Mouse (Mus musculus) liver, embryonic 13.5 days (tissue): ENCODE results near the gene Gstm7. TPM values are rescaled to one million over a fixed set of nuclear protein-coding genes. Genes with fewer than 3 reads are reported as not detected.
"Not testable (repeated sequence)": the region's sequence is repeated elsewhere in the genome, so short reads cannot be mapped to it uniquely, and the experiment has no call there.

ENCODE experiments used
- ATAC-seq: fragments of 200-750 bp; cut with Nextera tagmentation; 2 replicates; pipeline ENCODE4 v1.8.0; 2017; ENCODE audit warnings: low read depth, mild to moderate bottlenecking, moderate number of reproducible peaks, moderate library complexity
- DNase-seq: peaks from one replicate; pipeline ENCODE4 v3.0.0; 2022
- H3K27ac ChIP-seq: fragments of 300-500 bp; sonication (generic); 2 replicates; pipeline ENCODE4 v1.5.1; 2015; ENCODE audit warnings: moderate library complexity, mild to moderate bottlenecking, inconsistent platforms
- H3K27me3 ChIP-seq: fragments of 300-500 bp; sonication (generic); 2 replicates; pipeline ENCODE4 v1.6.1; 2015; ENCODE audit warnings: mild to moderate bottlenecking, inconsistent platforms
- H3K36me3 ChIP-seq: fragments of 300-500 bp; sonication (generic); 2 replicates; pipeline ENCODE4 v1.6.1; 2015; ENCODE audit warnings: mild to moderate bottlenecking, inconsistent platforms
- H3K4me1 ChIP-seq: fragments of 300-500 bp; sonication (generic); replicated peaks from 2 replicates; pipeline ENCODE4 v1.6.1; 2015; ENCODE audit warnings: inconsistent platforms
- H3K4me2 ChIP-seq: fragments of 300-500 bp; sonication (generic); 2 replicates; pipeline ENCODE4 v1.6.1; 2015; ENCODE audit warnings: inconsistent platforms, mild to moderate bottlenecking, moderate library complexity
- H3K4me3 ChIP-seq: fragments of 300-500 bp; sonication (generic); replicated peaks from 2 replicates; pipeline ENCODE4 v1.5.1; 2015; ENCODE audit warnings: mild to moderate bottlenecking, inconsistent platforms
- H3K9ac ChIP-seq: fragments of 300-500 bp; sonication (generic); 2 replicates; pipeline ENCODE4 v1.6.1; 2015; ENCODE audit warnings: mild to moderate bottlenecking, inconsistent platforms
- H3K9me3 ChIP-seq: fragments of 300-500 bp; sonication (generic); replicated peaks from 2 replicates; pipeline ENCODE4 v1.6.1; 2016; ENCODE audit warnings: inconsistent platforms
- WGBS: fragments of 180-500 bp; shearing (Covaris S2); methylation state at CpG from one replicate; pipeline ENCODE4 v1.1.7; 2015; ENCODE audit not compliant: insufficient replicate concordance; 5-methylcytosine and 5-hydroxymethylcytosine counted together
- polyA plus RNA-seq: library from polyadenylated mRNA; unstranded; fragments of >200 nt; fragmentation: Nextera tagmentation; extraction: Ambion mirVana; gene quantifications from 2 replicates; pipeline ENCODE4 v1.2.1, GENCODE M21; 2015

Gstm7 gene
- polyA plus RNA-seq, 1 experiment from 2014 or later, result 11.1 TPM

DNA sequence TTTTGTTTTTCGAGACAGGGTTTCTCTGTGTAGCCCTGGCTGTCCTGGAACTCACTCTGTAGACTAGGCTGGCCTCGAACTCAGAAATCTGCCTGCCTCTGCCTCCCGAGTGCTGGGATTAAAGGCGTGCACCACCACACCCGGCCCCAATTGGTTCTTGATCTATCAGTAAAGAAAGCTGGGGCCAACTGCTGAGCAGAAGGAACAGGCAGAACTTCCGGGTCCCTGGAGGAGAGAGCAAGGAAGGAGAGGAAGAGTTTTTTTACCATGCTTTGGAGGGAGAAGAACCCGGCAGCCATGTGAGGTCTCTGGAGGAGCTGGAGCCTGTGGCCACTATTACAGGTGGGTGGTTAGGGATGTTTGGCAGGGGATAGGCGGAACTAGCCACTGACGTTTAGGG lies 23.6 kb upstream of the Gstm7 start:
- not testable (repeated sequence) for H3K4me2 ChIP-seq, H3K36me3 ChIP-seq, DNase-seq, H3K9me3 ChIP-seq, ATAC-seq, H3K27ac ChIP-seq, H3K4me3 ChIP-seq, H3K9ac ChIP-seq, H3K4me1 ChIP-seq, H3K27me3 ChIP-seq
- WGBS, result 61% methylated on average over 9 of the region's 9 CpGs

DNA sequence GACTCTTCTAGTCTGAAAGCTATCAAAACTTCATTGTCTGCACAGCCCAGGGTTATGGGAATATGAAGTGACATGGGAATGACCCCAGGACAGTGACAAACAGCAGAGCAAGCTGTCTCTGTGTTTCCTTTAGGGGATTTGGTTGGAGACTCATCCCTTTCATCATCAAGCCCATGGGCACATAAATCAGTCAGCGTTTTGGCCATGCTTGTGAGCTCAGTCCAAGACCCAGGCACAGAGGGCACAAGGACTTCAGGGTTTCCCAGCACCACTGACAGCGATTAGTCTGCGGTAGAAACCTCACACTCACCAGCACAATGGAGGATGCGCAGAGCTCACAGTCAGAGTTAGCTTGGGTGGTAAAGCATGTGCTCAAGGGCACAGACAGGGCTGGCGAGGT lies 22.3 kb upstream of the Gstm7 start:
- 68% methylated on average over 5 of the region's 5 CpGs for WGBS

DNA sequence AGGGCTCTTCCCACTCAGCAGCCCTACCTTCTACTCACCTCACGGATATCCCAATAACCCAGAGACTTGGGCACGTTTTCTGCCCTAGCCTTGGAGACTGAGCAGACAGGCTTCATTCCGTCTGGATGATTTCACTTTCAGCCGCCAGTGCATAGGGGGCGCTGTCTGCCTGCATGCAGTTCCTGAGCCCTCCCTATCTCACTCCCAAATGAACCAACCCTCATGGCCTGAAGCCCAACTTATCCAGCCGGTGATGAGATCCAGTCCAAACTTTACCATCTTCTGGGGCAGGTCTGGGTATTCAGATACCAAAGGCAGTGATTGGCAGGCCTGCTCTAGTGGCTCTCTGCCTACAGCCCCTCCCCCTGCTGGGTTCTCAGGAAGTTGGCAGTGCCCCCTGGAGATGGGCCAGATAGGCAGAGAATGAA lies 21.7 kb upstream of the Gstm7 start:
- H3K36me3 ChIP-seq, result no peaks in the 10 kb centered on the region
- H3K9ac ChIP-seq, result no peak overlapping the region
- DNase-seq, result peak; percentile 34
- no peaks in the 10 kb centered on the region; the same call in 1 of the 2 replicates for H3K27me3 ChIP-seq
- H3K4me1 ChIP-seq, result no peaks in the 10 kb centered on the region
- WGBS, result 14% methylated on average over 6 of the region's 6 CpGs
- no peak overlapping the region for H3K27ac ChIP-seq
- ATAC-seq, result 0 out of 2 replicates have a peak, but pooled peaks have one; percentile 20
- no peak overlapping the region for H3K4me3 ChIP-seq
- no peak overlapping the region for H3K4me2 ChIP-seq
- H3K9me3 ChIP-seq, result no peaks in the 10 kb centered on the region

More for the DNA sequence above, 22.3 kb upstream of the Gstm7 start:
- Histone ChIP-seq H3K4me3 (no peak overlapping the region), H3K4me1 (no peaks in the 10 kb centered on the region), H3K9me3 (no peaks in the 10 kb centered on the region), H3K27ac (no peak overlapping the region), H3K4me2 (no peak overlapping the region), H3K36me3 (no peaks in the 10 kb centered on the region), H3K9ac (no peak overlapping the region), H3K27me3 (no peaks in the 10 kb centered on the region; the same call in 1 of the 2 replicates)
- DNase-seq (no peak), ATAC-seq (no peak)

DNA sequence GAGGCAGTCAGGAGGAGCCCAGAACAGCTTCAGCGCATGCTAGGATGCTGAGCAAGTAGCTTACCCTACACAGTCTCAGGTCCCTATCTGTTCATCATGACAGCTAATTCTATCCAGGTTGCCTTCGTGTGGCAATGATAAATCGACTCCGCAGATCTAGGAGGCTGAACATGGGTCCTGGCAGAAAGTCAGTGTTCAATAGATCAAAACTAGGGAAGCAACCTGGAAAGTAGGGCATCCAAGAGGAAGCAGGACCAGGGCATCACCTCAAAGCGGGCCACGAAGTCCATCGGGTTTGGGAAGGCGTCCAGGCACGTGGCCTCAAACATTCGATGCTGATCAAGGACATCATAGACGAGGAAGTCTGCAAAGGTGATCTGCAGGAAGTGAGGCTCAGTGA lies 18.9 kb upstream of the Gstm7 start:
- no peak for ATAC-seq
- Histone ChIP-seq H3K4me3 (no peak overlapping the region), H3K9ac (no peak overlapping the region), H3K9me3 (no peaks in the 10 kb centered on the region), H3K27ac (no peak overlapping the region), H3K36me3 (no peaks in the 10 kb centered on the region), H3K27me3 (no peaks in the 10 kb centered on the region), H3K4me1 (no peaks in the 10 kb centered on the region), H3K4me2 (no peak overlapping the region)
- 61% methylated on average over 11 of the region's 11 CpGs for WGBS
- no peak for DNase-seq

DNA sequence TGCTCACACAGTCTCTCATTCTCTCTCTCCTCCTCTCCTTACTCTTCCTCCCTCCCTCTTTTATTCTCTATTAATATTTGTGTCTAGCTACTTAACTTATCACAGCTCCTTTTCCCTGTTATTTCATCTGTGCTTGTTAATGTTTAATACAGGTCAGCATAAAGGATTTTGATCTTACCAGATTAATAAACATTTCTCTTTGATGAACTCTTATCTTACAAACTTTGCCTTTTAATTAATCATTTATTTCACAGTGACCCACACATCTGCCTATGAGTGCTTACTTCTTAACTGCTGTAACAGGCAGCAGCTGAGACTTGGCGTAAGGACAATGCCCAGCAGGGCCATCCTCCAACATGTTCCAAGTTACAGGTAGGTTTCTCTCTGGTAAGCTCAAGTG lies 17.8 kb upstream of the Gstm7 start:
- not testable (repeated sequence) for H3K27me3 ChIP-seq, ATAC-seq, H3K4me2 ChIP-seq, H3K27ac ChIP-seq, H3K36me3 ChIP-seq, H3K9me3 ChIP-seq, DNase-seq, H3K9ac ChIP-seq, H3K4me3 ChIP-seq, H3K4me1 ChIP-seq
- 78% methylated on average over 1 of the region's 1 CpGs for WGBS

DNA sequence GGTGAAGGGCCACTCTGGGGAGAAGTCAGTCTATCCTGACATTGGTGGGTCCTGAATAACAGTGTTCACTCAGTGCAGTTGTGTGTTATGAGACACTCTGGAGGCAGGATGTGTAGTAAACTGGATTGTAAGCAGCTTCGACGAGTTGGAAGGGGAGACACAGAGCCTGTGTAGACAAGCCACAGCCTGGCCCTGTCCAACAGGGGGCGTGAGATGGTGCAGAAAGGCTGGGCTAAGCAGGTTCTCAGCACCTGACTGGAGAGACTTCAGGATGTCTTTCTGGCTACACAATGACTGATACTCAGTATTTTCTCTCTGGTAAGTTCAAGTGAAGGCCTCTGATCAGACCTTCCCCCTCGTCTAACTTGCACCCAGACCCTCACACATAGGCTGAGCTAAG lies 14.1 kb upstream of the Gstm7 start:
- Histone ChIP-seq H3K4me3 (no peak overlapping the region), H3K4me1 (no peaks in the 10 kb centered on the region; the same call in 1 of the 2 replicates), H3K27ac (no peak overlapping the region), H3K36me3 (no peaks in the 10 kb centered on the region), H3K9ac (no peak overlapping the region), H3K27me3 (no peaks in the 10 kb centered on the region), H3K9me3 (no peaks in the 10 kb centered on the region), H3K4me2 (no peak overlapping the region)
- WGBS, result 38% methylated on average over 4 of the region's 4 CpGs
- no peak for DNase-seq
- no peak for ATAC-seq

DNA sequence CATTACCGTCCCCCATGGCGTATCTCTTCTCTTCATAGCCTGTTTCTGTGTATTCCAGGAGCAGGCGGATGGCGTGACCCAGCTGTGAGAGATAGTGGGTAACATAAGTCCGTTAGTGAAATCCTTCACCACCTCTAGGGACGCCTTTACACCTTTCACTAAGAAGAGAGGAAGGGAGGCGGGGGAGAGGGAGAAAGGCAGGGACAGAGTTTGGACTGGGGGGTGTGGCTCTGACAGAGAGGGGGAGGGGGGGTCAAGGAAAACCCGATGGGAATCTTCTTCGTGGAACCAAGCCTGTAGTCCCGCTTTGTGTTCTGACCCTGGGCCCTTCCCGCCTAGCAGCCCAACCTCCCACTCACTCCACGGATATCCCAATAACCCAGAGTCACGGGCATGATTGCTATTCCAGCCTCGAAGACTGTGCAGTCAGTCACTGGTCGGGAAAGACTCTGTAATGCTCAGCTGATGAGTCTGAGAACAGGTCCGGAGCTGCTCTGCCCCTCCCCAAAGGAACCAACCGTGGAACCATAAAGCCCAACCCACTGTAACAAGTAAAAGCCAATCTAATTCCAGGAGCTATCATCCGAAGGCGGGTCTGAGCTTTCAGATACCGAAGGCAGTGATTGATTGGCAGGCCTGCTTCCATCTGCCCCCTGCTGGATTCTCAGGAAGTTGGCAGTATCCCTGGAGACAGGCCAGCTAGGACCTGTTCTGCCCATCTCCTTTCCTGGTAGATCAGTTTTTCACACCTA lies 11.8 kb upstream of the Gstm7 start, which contains the start of gene Gstm6:
Gstm6 (minus strand) TSS at position 511 of the 752 bp plus-strand sequence.
- no peaks in the 10 kb centered on the region for H3K36me3 ChIP-seq
- H3K4me1 ChIP-seq, result peaks cover 4% of the 10 kb centered on the region; the same call in 1 of the 2 replicates
- H3K9me3 ChIP-seq, result no peaks in the 10 kb centered on the region
- H3K4me2 ChIP-seq, result peak within 1 kb of the TSS; percentile 32
- WGBS, result 26% methylated on average over 20 of the region's 20 CpGs
- peak; percentile 43; the same call in 1 of the 2 replicates for ATAC-seq
- H3K4me3 ChIP-seq, result 0 out of 2 replicates have a peak within 1 kb of the TSS, but pooled peaks have one; percentile 18
- H3K9ac ChIP-seq, result no peak within 1 kb of the TSS
- no peaks in the 10 kb centered on the region for H3K27me3 ChIP-seq
- DNase-seq, result no peak
- no peak within 1 kb of the TSS for H3K27ac ChIP-seq

DNA sequence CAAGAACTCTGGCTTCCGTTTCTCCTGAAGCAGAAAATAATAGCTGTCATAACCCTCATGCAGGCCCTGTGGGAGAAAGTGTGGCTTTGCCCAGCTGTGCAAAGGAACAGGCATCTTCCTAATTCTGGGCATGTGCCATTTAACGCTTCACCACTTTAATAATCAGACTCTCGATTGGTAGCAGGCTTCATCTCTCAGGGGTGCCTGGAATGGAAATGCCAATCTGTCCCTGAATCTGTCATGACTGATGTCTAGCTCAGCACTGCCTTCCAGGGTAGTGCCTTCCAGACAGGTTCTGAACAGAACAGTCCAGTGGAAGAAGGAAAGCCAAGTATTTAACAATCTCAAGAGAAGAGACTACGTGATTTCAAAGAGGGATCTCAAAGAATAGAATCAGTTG lies 9.6 kb upstream of the Gstm7 start:
- no peak overlapping the region for H3K4me2 ChIP-seq
- H3K4me3 ChIP-seq, result no peak overlapping the region
- H3K9ac ChIP-seq, result no peak overlapping the region
- H3K27ac ChIP-seq, result no peak overlapping the region
- 68% methylated on average over 4 of the region's 4 CpGs for WGBS
- peaks cover 4% of the 10 kb centered on the region; the same call in 1 of the 2 replicates for H3K4me1 ChIP-seq
- no peaks in the 10 kb centered on the region for H3K36me3 ChIP-seq
- DNase-seq (no peak), ATAC-seq (no peak)
- H3K9me3 ChIP-seq, result no peaks in the 10 kb centered on the region
- H3K27me3 ChIP-seq, result no peaks in the 10 kb centered on the region

DNA sequence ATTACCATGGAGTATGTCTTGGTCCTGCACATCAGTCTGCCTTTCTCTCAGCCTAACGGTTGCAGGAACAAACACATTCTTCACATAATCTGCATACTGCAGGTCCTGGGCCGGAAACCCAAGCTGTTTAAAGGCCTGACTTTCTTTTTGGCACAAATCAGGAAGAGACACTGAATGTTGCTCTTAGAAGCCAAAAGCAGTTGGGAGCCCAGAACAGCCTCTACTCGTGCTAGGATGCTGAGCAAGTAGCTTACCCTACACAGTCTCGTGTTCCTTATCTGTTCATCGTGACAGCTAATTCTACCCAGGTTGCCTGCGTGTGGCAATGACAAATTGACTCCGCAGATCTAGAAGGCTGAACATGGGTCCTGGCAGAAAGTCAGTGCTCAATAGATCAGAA lies 8.9 kb upstream of the Gstm7 start:
- H3K27me3 ChIP-seq, result no peaks in the 10 kb centered on the region
- H3K36me3 ChIP-seq, result no peaks in the 10 kb centered on the region
- no peak overlapping the region for H3K9ac ChIP-seq
- DNase-seq, result no peak
- H3K4me2 ChIP-seq, result no peak overlapping the region
- H3K4me1 ChIP-seq, result peaks cover 4% of the 10 kb centered on the region; the same call in 1 of the 2 replicates
- H3K9me3 ChIP-seq, result no peaks in the 10 kb centered on the region
- no peak overlapping the region for H3K27ac ChIP-seq
- ATAC-seq, result no peak
- no peak overlapping the region for H3K4me3 ChIP-seq
- WGBS, result 66% methylated on average over 7 of the region's 7 CpGs

DNA sequence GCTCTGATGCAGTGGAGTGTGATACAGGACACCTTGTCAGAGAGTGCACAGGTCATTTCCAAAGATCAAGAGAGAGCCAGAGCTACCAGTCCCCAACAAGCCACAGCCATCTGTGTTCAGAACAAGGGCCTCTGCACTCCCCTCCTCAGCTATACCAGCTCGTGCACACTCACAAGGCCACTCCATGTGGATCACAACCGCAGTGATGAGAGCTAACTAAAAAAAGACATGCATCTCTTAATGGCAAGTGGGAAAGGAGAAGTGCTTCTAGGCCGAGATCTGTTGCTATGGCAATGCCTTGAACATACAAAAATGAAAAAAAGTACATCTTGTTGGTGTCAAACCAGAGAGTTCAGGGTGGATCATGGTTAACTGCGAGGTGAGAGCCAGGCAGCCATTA lies 8.2 kb upstream of the Gstm7 start:
- no peak overlapping the region for H3K4me2 ChIP-seq
- peaks cover 4% of the 10 kb centered on the region; the same call in 1 of the 2 replicates for H3K4me1 ChIP-seq
- H3K9me3 ChIP-seq, result no peaks in the 10 kb centered on the region
- H3K27me3 ChIP-seq, result no peaks in the 10 kb centered on the region
- no peak for DNase-seq
- H3K27ac ChIP-seq, result no peak overlapping the region
- no peaks in the 10 kb centered on the region for H3K36me3 ChIP-seq
- 53% methylated on average over 4 of the region's 4 CpGs for WGBS
- H3K4me3 ChIP-seq, result no peak overlapping the region
- ATAC-seq, result 0 out of 2 replicates have a peak, but pooled peaks have one; percentile 5
- H3K9ac ChIP-seq, result no peak overlapping the region

DNA sequence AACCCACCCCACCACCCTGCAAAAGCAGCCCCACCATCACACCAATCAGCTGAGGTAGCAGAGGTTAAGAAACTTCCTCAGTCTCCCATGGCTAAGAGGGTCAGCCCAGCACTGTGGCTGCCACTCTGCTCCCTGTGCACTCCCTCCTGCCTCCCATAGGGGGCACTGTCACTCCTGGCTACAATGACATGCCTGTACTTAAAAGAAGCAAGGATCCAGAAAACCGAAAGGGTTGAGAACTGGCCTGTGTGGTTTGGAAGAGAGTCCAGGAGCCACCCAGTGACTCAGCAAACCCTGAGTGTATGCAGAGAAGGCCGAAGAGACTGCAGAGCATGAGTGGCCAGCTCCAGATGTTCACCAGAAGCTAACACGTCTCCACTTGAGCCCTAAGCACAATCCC lies 7.8 kb upstream of the Gstm7 start:
- no peak overlapping the region for H3K9ac ChIP-seq
- ATAC-seq (peak; percentile 14; the same call in 1 of the 2 replicates), DNase-seq (peak; percentile 43)
- no peak overlapping the region for H3K4me3 ChIP-seq
- H3K27me3 ChIP-seq, result no peaks in the 10 kb centered on the region
- no peak overlapping the region for H3K27ac ChIP-seq
- WGBS, result 23% methylated on average over 3 of the region's 3 CpGs
- H3K4me1 ChIP-seq, result peaks cover 4% of the 10 kb centered on the region; the same call in 1 of the 2 replicates
- no peak overlapping the region for H3K4me2 ChIP-seq
- H3K36me3 ChIP-seq, result no peaks in the 10 kb centered on the region
- no peaks in the 10 kb centered on the region for H3K9me3 ChIP-seq

DNA sequence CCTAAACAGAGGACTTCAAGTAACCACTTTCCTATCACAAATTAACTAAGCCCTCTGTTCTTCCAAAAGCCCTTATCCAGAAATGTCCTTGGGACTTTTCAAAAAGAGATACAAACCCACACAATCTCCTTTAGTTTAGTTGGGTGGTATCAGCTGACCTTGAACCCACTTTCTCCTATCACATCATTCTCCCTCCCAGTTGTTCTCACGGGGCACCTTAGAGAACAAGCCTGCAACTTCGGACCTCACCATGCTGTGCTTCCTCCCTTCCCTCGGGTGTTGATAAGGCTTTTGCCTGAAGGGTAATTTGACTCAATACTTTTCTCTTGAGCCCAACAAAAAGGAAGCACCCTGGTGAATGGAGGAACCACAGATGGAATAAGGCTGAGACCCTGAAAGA lies 4.3 kb upstream of the Gstm7 start:
- Histone ChIP-seq H3K27ac (no peak overlapping the region), H3K4me1 (peaks cover 17% of the 10 kb centered on the region), H3K9ac (no peak overlapping the region), H3K9me3 (no peaks in the 10 kb centered on the region), H3K27me3 (no peaks in the 10 kb centered on the region; the same call in 1 of the 2 replicates), H3K4me3 (no peak overlapping the region), H3K36me3 (no peaks in the 10 kb centered on the region), H3K4me2 (no peak overlapping the region)
- WGBS, result 10% methylated on average over 3 of the region's 3 CpGs
- DNase-seq (no peak), ATAC-seq (no peak)
